Mouse (Mus musculus): ENCODE results near the gene Rab10. TPM values are rescaled to one million over a fixed set of nuclear protein-coding genes. Genes with fewer than 3 reads are reported as not detected.

The Rab10 gene
- polyA plus RNA-seq, 1 experiment from 2014 or later: 89.7 TPM

GRCm38 (mm10) chr12:3347682-3348081, 37.9 kb upstream of the Rab10 start:
- no peak for TF ChIP-seq CTCF (IDR thresholded peaks at IDR 0.05; ENCODE audit: low read depth)
- Histone ChIP-seq H3K4me3 (ENCODE audit: low read depth, low read length) (no peak overlapping the region), H3K4me2 (no peak overlapping the region), H3K27ac (ENCODE audit: low read depth) (no peak overlapping the region), H3K27me3 (ENCODE audit: insufficient read depth, low read length) (no peaks in the 10 kb centered on the region), H3K9me3 (ENCODE audit: low read depth, low read length) (no peaks in the 10 kb centered on the region), H3K36me3 (ENCODE audit: insufficient read depth) (no peaks in the 10 kb centered on the region), H3K9ac (no peak overlapping the region), H3K4me1 (ENCODE audit: insufficient read depth) (no peaks in the 10 kb centered on the region)
- ATAC-seq (ENCODE audit: insufficient read depth): no peak
- no peak for DNase-seq

- no peak overlapping the region for H3K4me2 ChIP-seq
- no peaks in the 10 kb centered on the region for H3K9me3 ChIP-seq (ENCODE audit: low read depth, low read length)
- H3K4me1 ChIP-seq (ENCODE audit: insufficient read depth): no peaks in the 10 kb centered on the region
- no peak for TF ChIP-seq CTCF (IDR thresholded peaks at IDR 0.05; ENCODE audit: low read depth)
- no peaks in the 10 kb centered on the region for H3K36me3 ChIP-seq (ENCODE audit: insufficient read depth)
- no peak overlapping the region for H3K4me3 ChIP-seq (ENCODE audit: low read depth, low read length)
- no peak overlapping the region for H3K27ac ChIP-seq (ENCODE audit: low read depth)
- DNase-seq (no peak), ATAC-seq (ENCODE audit: insufficient read depth) (no peak)
- no peak overlapping the region for H3K9ac ChIP-seq
- 80% methylated on average over 5 of the region's 5 CpGs for WGBS
- H3K27me3 ChIP-seq (ENCODE audit: insufficient read depth, low read length): no peaks in the 10 kb centered on the region
Observed at GRCm38 (mm10) chr12:3345038-3345437, 35.3 kb upstream of the Rab10 start.

- no peak overlapping the region for H3K4me3 ChIP-seq (ENCODE audit: low read depth, low read length)
- no peaks in the 10 kb centered on the region for H3K27me3 ChIP-seq (ENCODE audit: insufficient read depth, low read length)
- H3K27ac ChIP-seq (ENCODE audit: low read depth): no peak overlapping the region
- H3K4me2 ChIP-seq: no peak overlapping the region
- H3K4me1 ChIP-seq (ENCODE audit: insufficient read depth): no peaks in the 10 kb centered on the region
- WGBS: 83% methylated on average over 2 of the region's 2 CpGs
- no peak overlapping the region for H3K9ac ChIP-seq
- TF ChIP-seq CTCF (IDR thresholded peaks at IDR 0.05; ENCODE audit: low read depth): no peak
- DNase-seq: no peak
- H3K36me3 ChIP-seq (ENCODE audit: insufficient read depth): no peaks in the 10 kb centered on the region
- H3K9me3 ChIP-seq (ENCODE audit: low read depth, low read length): no peaks in the 10 kb centered on the region
- ATAC-seq (ENCODE audit: insufficient read depth): no peak
Observed at GRCm38 (mm10) chr12:3344155-3344554, 34.4 kb upstream of the Rab10 start.

GRCm38 (mm10) chr12:3338931-3339330, 29.2 kb upstream of the Rab10 start:
- H3K4me1 ChIP-seq (ENCODE audit: insufficient read depth): no peaks in the 10 kb centered on the region
- no peaks in the 10 kb centered on the region for H3K9me3 ChIP-seq (ENCODE audit: low read depth, low read length)
- no peak overlapping the region for H3K4me2 ChIP-seq
- no peaks in the 10 kb centered on the region for H3K36me3 ChIP-seq (ENCODE audit: insufficient read depth)
- 68% methylated on average over 1 of the region's 1 CpGs for WGBS
- H3K4me3 ChIP-seq (ENCODE audit: low read depth, low read length): no peak overlapping the region
- no peak for ATAC-seq (ENCODE audit: insufficient read depth)
- TF ChIP-seq CTCF (IDR thresholded peaks at IDR 0.05; ENCODE audit: low read depth): no peak
- H3K27ac ChIP-seq (ENCODE audit: low read depth): no peak overlapping the region
- no peaks in the 10 kb centered on the region for H3K27me3 ChIP-seq (ENCODE audit: insufficient read depth, low read length)
- no peak for DNase-seq
- no peak overlapping the region for H3K9ac ChIP-seq

- 75% methylated on average over 4 of the region's 4 CpGs for WGBS
- ATAC-seq (ENCODE audit: insufficient read depth): no peak
- no peaks in the 10 kb centered on the region for H3K4me1 ChIP-seq (ENCODE audit: insufficient read depth)
Observed at GRCm38 (mm10) chr12:3329677-3330076, 19.9 kb upstream of the Rab10 start.

GRCm38 (mm10) chr12:3325232-3325631, 15.5 kb upstream of the Rab10 start:
- no peak for TF ChIP-seq CTCF (IDR thresholded peaks at IDR 0.05; ENCODE audit: low read depth)
- 75% methylated on average over 2 of the region's 2 CpGs for WGBS
- ATAC-seq (ENCODE audit: insufficient read depth) (no peak), DNase-seq (no peak)
- no peaks in the 10 kb centered on the region for H3K36me3 ChIP-seq (ENCODE audit: insufficient read depth)
- H3K9me3 ChIP-seq (ENCODE audit: low read depth, low read length): no peaks in the 10 kb centered on the region
- no peak overlapping the region for H3K9ac ChIP-seq
- H3K27me3 ChIP-seq (ENCODE audit: insufficient read depth, low read length): no peaks in the 10 kb centered on the region
- no peaks in the 10 kb centered on the region for H3K4me1 ChIP-seq (ENCODE audit: insufficient read depth)
- no peak overlapping the region for H3K4me2 ChIP-seq
- H3K27ac ChIP-seq (ENCODE audit: low read depth): no peak overlapping the region
- no peak overlapping the region for H3K4me3 ChIP-seq (ENCODE audit: low read depth, low read length)

More at GRCm38 (mm10) chr12:3329677-3330076, 19.9 kb upstream of the Rab10 start:
- no peak for TF ChIP-seq CTCF (IDR thresholded peaks at IDR 0.05; ENCODE audit: low read depth)
- Histone ChIP-seq H3K4me2 (no peak overlapping the region), H3K9me3 (ENCODE audit: low read depth, low read length) (no peaks in the 10 kb centered on the region), H3K9ac (no peak overlapping the region), H3K27ac (ENCODE audit: low read depth) (no peak overlapping the region), H3K4me3 (ENCODE audit: low read depth, low read length) (no peak overlapping the region), H3K36me3 (ENCODE audit: insufficient read depth) (no peaks in the 10 kb centered on the region), H3K27me3 (ENCODE audit: insufficient read depth, low read length) (no peaks in the 10 kb centered on the region)
- DNase-seq: no peak

- TF ChIP-seq CTCF (IDR thresholded peaks at IDR 0.05; ENCODE audit: low read depth): no peak
- H3K4me2 ChIP-seq: no peak overlapping the region
- H3K9me3 ChIP-seq (ENCODE audit: low read depth, low read length): no peaks in the 10 kb centered on the region
- H3K4me1 ChIP-seq (ENCODE audit: insufficient read depth): no peaks in the 10 kb centered on the region
- no peaks in the 10 kb centered on the region for H3K27me3 ChIP-seq (ENCODE audit: insufficient read depth, low read length)
- ATAC-seq (ENCODE audit: insufficient read depth) (no peak), DNase-seq (no peak)
- 65% methylated on average over 6 of the region's 6 CpGs for WGBS
- no peak overlapping the region for H3K4me3 ChIP-seq (ENCODE audit: low read depth, low read length)
- H3K9ac ChIP-seq: no peak overlapping the region
- H3K27ac ChIP-seq (ENCODE audit: low read depth): no peak overlapping the region
- no peaks in the 10 kb centered on the region for H3K36me3 ChIP-seq (ENCODE audit: insufficient read depth)
Observed at GRCm38 (mm10) chr12:3323241-3323640, 13.5 kb upstream of the Rab10 start.

- DNase-seq (no peak), ATAC-seq (ENCODE audit: insufficient read depth) (no peak)
- Histone ChIP-seq H3K4me3 (ENCODE audit: low read depth, low read length) (no peak overlapping the region), H3K4me2 (no peak overlapping the region), H3K27me3 (ENCODE audit: insufficient read depth, low read length) (no peaks in the 10 kb centered on the region), H3K27ac (ENCODE audit: low read depth) (no peak overlapping the region), H3K36me3 (ENCODE audit: insufficient read depth) (no peaks in the 10 kb centered on the region), H3K9ac (no peak overlapping the region), H3K9me3 (ENCODE audit: low read depth, low read length) (no peaks in the 10 kb centered on the region), H3K4me1 (ENCODE audit: insufficient read depth) (no peaks in the 10 kb centered on the region)
- TF ChIP-seq CTCF (IDR thresholded peaks at IDR 0.05; ENCODE audit: low read depth): no peak
- WGBS: 52% methylated on average over 4 of the region's 4 CpGs
Observed at GRCm38 (mm10) chr12:3319377-3319776, 9.6 kb upstream of the Rab10 start.

All from lung, embryonic 14.5 days (tissue).